Mouse (Mus musculus) adipocyte (in vitro differentiated cells): Measurements from ENCODE around the gene Tenm2.

Source experiments
- DNase-seq: peaks from one replicate; pipeline ENCODE4 v3.0.0-alpha.2; 2016; ENCODE audit warnings: low spot score

Tenm2 gene

DNA sequence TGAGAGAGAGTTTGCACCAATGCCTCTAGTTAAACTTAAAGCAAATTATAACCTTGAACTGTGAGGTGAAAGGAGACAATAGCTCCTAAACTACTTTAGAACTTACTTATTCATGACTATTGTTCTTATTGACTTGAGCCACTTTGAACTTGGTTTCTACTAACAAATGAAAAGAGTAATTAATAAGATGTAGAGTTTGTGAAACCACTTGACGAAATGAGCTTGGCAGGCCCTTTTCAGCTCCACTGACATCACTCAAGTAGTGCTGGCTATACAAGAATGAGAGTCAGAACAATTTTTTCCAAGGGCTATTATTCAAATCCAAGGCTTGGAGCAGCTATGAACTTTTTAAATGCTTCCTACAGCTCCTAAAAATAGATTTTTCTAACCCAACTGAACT is 643.3 kb downstream of the Tenm2 start:
- no peak for DNase-seq

DNA sequence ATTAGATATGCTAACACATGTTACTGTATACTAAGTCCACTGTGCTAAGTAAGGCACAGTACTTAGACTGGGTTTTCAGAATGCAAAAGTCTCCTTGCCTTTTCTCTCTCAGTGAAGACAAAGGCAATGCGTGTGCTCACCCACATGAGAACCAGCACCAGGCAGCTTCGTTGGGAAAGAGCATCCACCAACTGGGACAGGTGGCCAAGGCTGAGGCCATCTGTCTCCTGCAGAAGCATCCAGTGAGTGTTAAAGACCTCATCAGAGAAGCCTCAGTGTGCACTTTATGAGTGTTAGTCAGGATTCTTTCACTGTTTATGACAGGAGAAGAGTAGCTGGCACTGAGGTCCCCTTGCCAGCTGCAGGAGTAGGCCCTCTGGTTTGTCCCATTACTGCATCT is 669.6 kb downstream of the Tenm2 start:
- DNase-seq, result no peak

GRCm38 (mm10) chr11:36562851-36563250 is 672.9 kb downstream of the Tenm2 start:
- DNase-seq, result no peak

DNA sequence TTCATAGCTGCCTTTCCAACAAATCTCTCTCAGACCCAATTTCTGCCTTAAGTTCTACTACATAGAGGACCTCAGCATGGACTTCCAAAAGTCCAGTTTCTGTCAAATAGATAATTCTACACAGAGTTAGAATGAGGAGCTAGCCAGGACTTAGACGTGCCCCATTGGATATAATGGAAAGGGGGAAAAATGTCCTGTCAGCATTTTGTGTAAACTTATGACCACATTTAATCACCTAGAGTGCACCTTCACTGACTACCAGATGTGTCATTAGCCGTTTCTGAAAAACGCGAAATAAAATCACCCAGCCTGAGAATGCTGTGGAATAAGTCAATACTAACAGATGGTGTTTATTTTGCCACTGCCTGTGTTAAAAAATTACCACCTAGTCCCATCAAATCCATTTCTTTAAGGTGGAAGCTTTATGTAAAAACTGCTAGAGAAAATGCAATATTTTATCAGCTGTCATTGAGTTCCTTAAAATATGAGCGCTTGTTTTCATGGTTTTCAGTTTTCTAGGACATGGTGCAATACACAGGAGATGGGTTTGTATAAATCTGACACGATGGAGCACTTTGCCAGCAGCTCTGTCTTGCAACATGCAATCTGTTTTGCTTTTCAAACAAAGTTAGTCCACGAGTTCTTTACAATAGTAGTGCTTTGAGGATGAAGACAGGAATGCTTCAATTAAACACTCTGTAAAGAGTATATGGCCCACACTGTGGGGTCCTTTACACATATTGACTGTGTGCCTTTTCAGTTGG is 674.8 kb downstream of the Tenm2 start:
- DNase-seq, result no peak

DNA sequence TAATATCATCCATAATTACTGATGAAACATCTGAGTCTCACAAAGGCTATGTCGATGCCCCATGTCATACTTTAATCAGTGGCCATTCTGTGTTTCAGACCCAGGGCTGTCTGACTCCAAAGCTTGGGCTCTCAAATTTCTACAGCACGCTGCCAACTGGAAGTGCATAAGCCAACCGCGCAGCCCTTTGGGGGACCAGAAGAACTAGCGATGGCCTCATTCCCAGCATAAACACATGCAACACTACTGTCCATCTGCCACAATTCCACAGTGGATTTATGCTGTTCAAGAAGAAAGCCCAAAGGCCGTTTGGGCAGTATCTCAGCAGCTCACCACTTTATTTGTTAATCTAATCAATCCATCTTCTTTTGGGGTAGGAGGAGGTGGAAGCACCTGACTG is 678.4 kb downstream of the Tenm2 start:
- DNase-seq, result no peak

DNA sequence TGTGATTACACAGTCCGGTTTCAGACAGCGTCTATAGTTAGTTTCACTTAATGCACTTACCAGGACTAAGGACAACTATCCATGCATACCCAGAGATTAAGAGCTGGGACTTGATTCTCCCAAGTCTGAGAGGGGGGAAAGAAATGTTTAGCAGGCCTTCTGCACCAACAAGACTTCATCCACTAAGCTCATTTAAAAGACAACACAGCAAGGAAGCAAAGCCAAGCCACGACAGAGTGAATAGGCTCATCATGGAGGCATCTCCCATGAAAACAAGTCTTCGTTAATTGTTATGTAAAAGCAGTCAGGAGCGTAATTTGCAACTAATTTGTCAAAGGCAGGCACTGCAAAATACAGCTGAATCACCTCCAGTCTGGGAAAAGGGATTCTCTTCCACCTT is 682.5 kb downstream of the Tenm2 start:
- DNase-seq, result no peak

- DNase-seq, result no peak
Observed at GRCm38 (mm10) chr11:36550649-36551048, 685.1 kb downstream of the Tenm2 start.

DNA sequence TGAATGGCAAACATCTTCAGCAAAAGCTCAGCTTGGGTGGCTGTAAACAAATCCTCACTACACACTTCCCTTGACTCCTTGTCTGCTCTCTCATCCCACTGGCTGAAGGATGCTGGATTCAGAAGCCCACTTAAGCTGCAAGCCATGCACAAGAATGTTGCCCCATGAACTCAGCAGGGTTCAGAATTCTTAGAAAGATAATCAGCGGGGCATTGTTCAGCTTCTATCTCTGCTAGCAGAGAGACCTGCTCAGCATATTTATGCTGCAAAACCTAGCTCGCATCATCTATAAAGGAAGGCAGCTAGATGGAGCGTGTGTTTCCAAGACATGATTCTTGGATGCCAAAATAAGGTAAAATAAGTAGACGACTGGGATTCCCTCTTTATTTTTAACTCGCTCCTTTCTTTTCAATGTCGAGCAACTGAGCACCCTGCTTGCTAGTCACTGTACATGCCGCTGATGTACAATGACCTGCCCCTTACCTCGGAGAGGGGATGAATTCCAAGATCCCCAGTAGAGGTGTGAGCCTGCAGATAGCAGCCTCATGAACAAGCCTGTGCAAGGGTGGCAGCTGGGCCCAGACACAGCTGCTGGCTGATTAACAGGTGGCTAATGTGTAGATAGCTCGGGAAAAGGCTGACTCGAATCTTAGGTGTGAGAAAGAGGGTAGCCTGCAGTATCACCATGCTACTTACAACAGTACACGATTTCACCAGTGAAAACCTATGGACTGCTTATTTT is 686.2 kb downstream of the Tenm2 start:
- DNase-seq, result no peak

DNA sequence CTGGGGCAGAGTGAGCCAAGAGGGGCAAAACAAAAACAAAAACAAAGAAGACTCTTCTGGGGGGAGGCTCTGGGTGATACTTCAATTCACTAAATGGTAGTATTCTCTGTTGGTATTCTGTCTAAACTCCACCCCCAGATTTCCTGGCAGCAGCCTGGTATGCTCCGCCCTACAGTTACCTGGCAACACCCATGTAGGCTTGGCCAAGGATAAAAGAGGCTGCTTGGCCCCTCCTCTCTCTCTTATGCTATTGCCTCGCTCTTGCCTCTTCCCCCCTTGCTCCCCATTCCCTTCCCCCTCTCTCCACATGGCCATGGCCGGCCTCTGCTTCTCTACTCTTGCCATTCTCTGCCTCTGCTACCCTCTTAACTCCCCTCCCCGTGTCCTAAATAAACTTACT is 687.6 kb downstream of the Tenm2 start:
- no peak for DNase-seq

GRCm38 (mm10) chr11:36538144-36538543 is 697.6 kb downstream of the Tenm2 start:
- no peak for DNase-seq

- DNase-seq, result no peak
Observed at GRCm38 (mm10) chr11:36537573-36538133, 698.1 kb downstream of the Tenm2 start.

DNA sequence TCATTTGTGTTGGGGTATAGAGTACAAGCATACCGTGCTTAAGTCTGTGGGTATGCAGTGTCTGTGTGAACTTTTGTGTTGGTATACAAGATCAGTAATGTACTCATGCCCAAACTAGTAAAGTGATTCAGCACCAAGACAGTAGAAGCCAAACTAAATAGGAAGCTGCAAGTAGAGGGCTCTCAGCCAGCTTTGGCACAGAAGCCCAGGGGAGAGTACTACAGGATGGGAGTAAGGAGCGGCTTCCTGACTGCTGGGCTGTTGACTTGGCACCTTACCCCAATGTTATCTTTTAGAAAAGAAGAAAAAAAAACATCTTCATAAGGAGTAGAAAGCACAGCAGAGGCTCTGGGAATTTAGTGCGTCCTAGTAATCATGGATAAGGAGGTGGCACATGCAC is 700.2 kb downstream of the Tenm2 start:
- no peak for DNase-seq

DNA sequence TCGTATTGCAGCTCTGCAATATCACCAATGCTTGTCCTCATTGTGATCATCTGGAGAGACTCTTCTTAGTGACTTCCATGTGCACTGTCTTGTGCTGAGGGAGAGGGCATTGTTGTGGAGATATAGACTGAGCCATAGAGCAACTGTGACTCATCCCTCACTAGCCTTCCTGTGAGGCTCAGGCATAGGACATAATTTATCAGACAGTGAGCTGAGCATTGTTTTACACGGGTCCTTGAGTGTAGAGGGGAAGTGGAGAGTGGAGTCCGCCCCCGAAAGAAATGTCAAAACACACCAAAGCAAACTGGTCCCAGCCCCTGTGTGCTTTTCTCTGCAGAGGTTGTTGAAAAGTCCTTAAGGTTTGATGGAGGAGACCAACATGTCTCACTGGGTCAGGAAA is 704.1 kb downstream of the Tenm2 start:
- DNase-seq, result no peak

GRCm38 (mm10) chr11:36527509-36527908 is 708.3 kb downstream of the Tenm2 start:
- DNase-seq, result no peak

DNA sequence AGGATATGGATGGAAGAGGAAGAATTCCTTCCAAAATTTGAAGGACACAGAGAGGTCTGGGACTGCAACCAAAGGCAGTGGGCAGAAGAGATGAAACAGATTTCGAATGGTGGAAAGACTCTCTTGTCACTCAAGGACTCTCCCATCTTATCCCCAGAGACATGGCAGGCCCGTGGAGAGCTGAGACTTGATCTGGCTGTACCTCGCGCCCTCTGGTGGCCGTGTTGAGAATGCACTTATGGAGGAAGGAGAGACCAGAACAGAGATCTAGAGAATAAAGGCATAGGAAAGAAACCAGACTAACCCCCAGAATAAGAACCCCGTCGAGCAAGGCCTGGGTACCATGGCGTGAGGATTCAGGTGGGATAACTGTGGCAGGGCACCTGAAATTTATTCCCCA is 709.4 kb downstream of the Tenm2 start:
- peak; percentile 30 for DNase-seq

DNA sequence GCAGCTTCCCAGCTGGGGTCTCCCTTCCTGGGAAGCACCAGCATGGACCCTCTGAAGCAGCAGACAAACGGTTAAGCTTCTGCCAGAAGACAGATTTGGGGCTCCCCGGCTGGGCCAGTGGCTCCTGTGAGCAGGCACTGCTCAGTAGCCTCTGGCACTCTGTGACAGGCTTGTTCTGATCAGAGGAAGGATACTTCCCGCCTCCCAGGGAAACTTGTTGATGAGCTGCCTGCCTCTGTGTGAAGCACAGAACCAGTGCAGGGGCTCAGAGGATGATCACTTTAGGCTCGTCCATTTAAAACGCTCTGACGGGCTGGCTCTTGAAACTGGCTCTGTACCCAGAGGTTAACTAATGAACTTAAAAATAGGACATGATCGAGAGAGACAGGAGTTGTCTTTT is 723.3 kb downstream of the Tenm2 start:
- DNase-seq, result no peak

GRCm38 (mm10) chr11:36508312-36508711 is 727.5 kb downstream of the Tenm2 start:
- no peak for DNase-seq

GRCm38 (mm10) chr11:36494898-36495548 is 740.7 kb downstream of the Tenm2 start:
- DNase-seq, result no peak

- DNase-seq, result no peak
Observed at GRCm38 (mm10) chr11:36492274-36492673, 743.5 kb downstream of the Tenm2 start.

- no peak for DNase-seq
Observed at GRCm38 (mm10) chr11:36490085-36490484, 745.7 kb downstream of the Tenm2 start.

GRCm38 (mm10) chr11:36488666-36489065 is 747.1 kb downstream of the Tenm2 start:
- DNase-seq, result no peak

DNA sequence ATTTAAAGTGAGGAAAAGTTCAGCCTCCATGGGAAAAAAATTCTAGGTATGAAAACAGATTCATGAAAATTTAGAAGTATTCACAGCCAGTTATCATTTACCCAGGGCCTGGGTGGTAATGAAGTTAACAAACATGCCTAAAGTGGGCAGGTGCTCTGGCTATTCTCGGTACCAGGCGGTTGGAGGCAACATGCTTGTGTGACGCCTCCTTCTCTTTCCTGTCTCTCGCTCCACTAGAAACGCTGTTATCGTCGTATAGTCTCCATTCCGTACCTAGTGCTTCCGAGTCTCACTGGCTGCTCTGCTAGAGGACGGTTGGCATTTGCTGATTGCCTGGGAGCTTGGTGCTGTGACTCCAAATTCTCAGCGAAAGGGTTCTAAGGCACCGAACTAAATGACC is 749.7 kb downstream of the Tenm2 start:
- DNase-seq, result no peak
